Mouse (Mus musculus) myocyte (in vitro differentiated cells): ENCODE results near the gene Slc5a8. TPM values are rescaled to one million over a fixed set of nuclear protein-coding genes. Genes with fewer than 3 reads are reported as not detected.

Experiments
- H3K27me3 ChIP-seq: one replicate; pipeline ENCODE4 v1.6.1; 2011; ENCODE audit not compliant: control insufficient read depth, insufficient read depth, insufficient read length
- H3K36me3 ChIP-seq: one replicate; pipeline ENCODE4 v1.6.1; 2011; ENCODE audit not compliant: control insufficient read depth, insufficient read depth
- H3K4me2 ChIP-seq: one replicate; pipeline ENCODE4 v1.6.1; 2011; ENCODE audit warnings: low read depth, control low read depth
- H3K4me3 ChIP-seq: one replicate; pipeline ENCODE4 v1.5.1; 2011; ENCODE audit warnings: mild to moderate bottlenecking, control low read depth, moderate library complexity
- H3K79me2 ChIP-seq: one replicate; pipeline ENCODE4 v1.6.1; 2011; ENCODE audit not compliant: control insufficient read depth, insufficient read depth
- H3ac ChIP-seq: one replicate; pipeline ENCODE4 v1.6.1; 2011; ENCODE audit not compliant: control insufficient read depth, insufficient read length
- CEBPB ChIP-seq: IDR thresholded peaks from 2 replicates; pipeline ENCODE4 v1.6.1; 2011; ENCODE audit warnings: mild to moderate bottlenecking, moderate library complexity; ENCODE audit not compliant: poor library complexity, insufficient read depth, severe bottlenecking
- E2F4 ChIP-seq: IDR thresholded peaks from one replicate; pipeline ENCODE4 v1.6.1; 2011; ENCODE audit warnings: mild to moderate bottlenecking, control low read depth, moderate library complexity; ENCODE audit not compliant: insufficient read depth
- MAX ChIP-seq: IDR thresholded peaks from one replicate; pipeline ENCODE4 v1.6.1; 2011; ENCODE audit warnings: low read depth, mild to moderate bottlenecking, control low read depth
- MYOD1 ChIP-seq, 3 experiments: IDR thresholded peaks; one replicate each; pipeline ENCODE4 v1.6.1; 2011; ENCODE audit warnings: control low read depth in 2 of 3, low read depth in 2 of 3, mild to moderate bottlenecking in 2 of 3, moderate library complexity in 1 of 3; ENCODE audit not compliant: insufficient read length in 2 of 3, control insufficient read depth in 1 of 3
- MYOG ChIP-seq, 3 experiments: IDR thresholded peaks; one replicate each; pipeline ENCODE4 v1.6.1; 2011; ENCODE audit warnings: control low read depth in 2 of 3, low read depth in 2 of 3, mild to moderate bottlenecking in 2 of 3; ENCODE audit not compliant: insufficient read length in 2 of 3, control insufficient read depth in 1 of 3, insufficient read depth in 1 of 3
- POLR2A ChIP-seq: IDR thresholded peaks from one replicate; pipeline ENCODE4 v1.6.1; 2011; ENCODE audit warnings: low read depth, mild to moderate bottlenecking, control low read depth, moderate library complexity; ENCODE audit not compliant: insufficient read length
- POLR2AphosphoS2 ChIP-seq: IDR thresholded peaks from one replicate; pipeline ENCODE4 v1.6.1; 2011; ENCODE audit warnings: low read depth, control low read depth; ENCODE audit not compliant: insufficient read length
- REST ChIP-seq: IDR thresholded peaks from one replicate; pipeline ENCODE4 v1.6.1; 2011; ENCODE audit warnings: mild to moderate bottlenecking, control low read depth, moderate library complexity; ENCODE audit not compliant: insufficient read depth, insufficient read length
- SRF ChIP-seq: IDR thresholded peaks from one replicate; pipeline ENCODE4 v1.6.1; 2011; ENCODE audit warnings: low read depth; ENCODE audit not compliant: control insufficient read depth, insufficient read length
- TCF12 ChIP-seq: IDR thresholded peaks from one replicate; pipeline ENCODE4 v1.6.1; 2011; ENCODE audit warnings: mild to moderate bottlenecking, control low read depth; ENCODE audit not compliant: poor library complexity, insufficient read depth, severe bottlenecking
- TCF3 ChIP-seq: IDR thresholded peaks from one replicate; pipeline ENCODE4 v1.6.1; 2011; ENCODE audit warnings: low read depth, control low read depth; ENCODE audit not compliant: insufficient read length
- USF1 ChIP-seq: IDR thresholded peaks from one replicate; pipeline ENCODE4 v1.6.1; 2011; ENCODE audit warnings: low read depth, mild to moderate bottlenecking, control low read depth, moderate library complexity
- polyA plus RNA-seq: library from polyadenylated mRNA; unstranded; fragments of >200 nt; fragmentation: generic; extraction: Trizol; gene quantifications from one replicate; pipeline ENCODE4 v1.2.1, GENCODE M21; 2012; ENCODE audit warnings: missing spikeins

Slc5a8 gene
- polyA plus RNA-seq, 1 experiment: not detected

DNA sequence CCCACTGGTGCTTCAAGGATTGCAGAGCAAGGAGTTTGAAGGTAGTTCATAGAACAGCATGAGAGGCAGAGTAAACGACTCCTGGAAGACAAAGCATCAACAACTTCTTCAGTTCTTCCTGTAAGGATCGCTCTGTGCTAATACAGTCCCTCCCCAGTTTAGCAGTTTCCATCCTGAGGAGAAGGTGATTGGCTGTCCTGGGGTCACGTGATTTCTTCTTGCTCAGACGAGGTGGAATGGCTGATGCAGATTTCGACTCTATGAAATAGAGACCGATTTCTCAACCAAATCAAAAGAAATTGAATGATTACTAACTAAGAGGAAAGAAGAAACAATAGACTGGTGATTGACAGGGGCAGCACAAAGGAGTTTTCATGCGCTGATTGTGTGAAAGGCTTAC lies 5.6 kb downstream of the Slc5a8 start:
- Histone ChIP-seq H3ac (no peak overlapping the region), H3K4me2 (no peak overlapping the region), H3K27me3 (peaks cover under 1% of the 10 kb centered on the region), H3K36me3 (no peaks in the 10 kb centered on the region), H3K79me2 (no peaks in the 10 kb centered on the region), H3K4me3 (no peak overlapping the region)
- TF ChIP-seq REST: no peak
- TF ChIP-seq USF1: no peak
- no peak for TF ChIP-seq MYOD1 (IDR thresholded peaks at IDR 0.05; ENCODE audit: control insufficient read depth in 1 of 3, insufficient read length in 2 of 3, low read depth in 2 of 3)
- TF ChIP-seq SRF: no peak
- TF ChIP-seq POLR2AphosphoS2: no peak
- no peak for TF ChIP-seq CEBPB
- no peak for TF ChIP-seq POLR2A

DNA sequence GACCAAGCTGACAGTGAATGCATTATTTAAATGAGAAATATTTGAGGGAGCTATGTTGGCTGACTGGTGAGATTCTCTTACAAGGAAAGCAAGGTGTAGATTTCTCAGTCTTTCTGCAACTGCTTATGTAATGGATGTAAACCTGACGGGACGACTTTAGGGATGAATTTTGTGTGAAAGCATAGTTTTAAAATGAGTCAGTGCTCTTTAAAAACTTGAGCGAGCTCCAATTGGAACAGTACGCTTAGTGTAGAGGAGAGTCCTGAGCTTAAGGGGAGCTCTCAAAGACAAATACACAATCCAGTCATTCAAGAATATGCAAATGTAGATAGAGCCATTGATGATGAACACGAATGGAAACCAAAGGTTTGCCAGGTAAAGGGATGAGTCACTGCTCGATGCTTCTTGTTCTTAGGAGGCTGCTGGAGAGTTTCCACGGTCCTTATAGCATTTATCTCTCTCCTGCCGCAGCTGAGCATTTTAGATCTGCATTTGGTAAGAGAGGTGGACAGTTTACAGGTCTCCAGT lies 6.8 kb downstream of the Slc5a8 start:
- Histone ChIP-seq H3K79me2 (no peaks in the 10 kb centered on the region), H3K27me3 (no peaks in the 10 kb centered on the region), H3K4me2 (no peak overlapping the region), H3ac (no peak overlapping the region), H3K4me3 (no peak overlapping the region), H3K36me3 (no peaks in the 10 kb centered on the region)
- TF ChIP-seq E2F4: no peak
- no peak for TF ChIP-seq USF1
- no peak for TF ChIP-seq POLR2AphosphoS2
- TF ChIP-seq MYOD1 (IDR thresholded peaks at IDR 0.05; ENCODE audit: control insufficient read depth in 1 of 3, insufficient read length in 2 of 3, low read depth in 2 of 3): no peak
- no peak for TF ChIP-seq REST
- TF ChIP-seq CEBPB: no peak
- TF ChIP-seq TCF3: no peak
- TF ChIP-seq TCF12: no peak
- no peak for TF ChIP-seq SRF
- TF ChIP-seq POLR2A: no peak
- TF ChIP-seq MAX: no peak
- no peak for TF ChIP-seq MYOG (IDR thresholded peaks at IDR 0.05; ENCODE audit: control insufficient read depth in 1 of 3, insufficient read depth in 1 of 3, insufficient read length in 2 of 3, low read depth in 2 of 3)

DNA sequence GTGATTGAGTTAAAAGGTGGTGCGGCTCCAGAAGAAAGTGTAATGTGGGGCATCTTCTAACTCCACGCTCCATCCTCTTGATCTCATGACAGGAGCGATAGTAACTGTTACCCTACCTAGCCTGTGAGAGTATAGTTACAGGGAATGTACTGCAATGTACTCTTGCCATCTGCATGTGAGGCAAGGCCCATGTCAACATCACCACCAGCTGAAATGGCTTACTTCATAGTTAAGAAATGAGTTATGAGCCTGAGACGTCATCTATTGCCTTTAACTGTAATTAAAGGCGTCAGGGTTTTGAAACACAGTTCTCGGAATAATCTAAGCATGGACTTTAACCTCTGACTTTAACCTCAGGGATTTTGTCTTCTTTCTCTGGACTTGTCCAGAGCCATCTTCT lies 11.2 kb downstream of the Slc5a8 start:
- TF ChIP-seq E2F4 (no peak), SRF (no peak), POLR2AphosphoS2 (no peak), MAX (no peak), TCF12 (no peak), MYOG (IDR thresholded peaks at IDR 0.05; ENCODE audit: control insufficient read depth in 1 of 3, insufficient read depth in 1 of 3, insufficient read length in 2 of 3, low read depth in 2 of 3) (no peak)
- Histone ChIP-seq H3K36me3 (no peaks in the 10 kb centered on the region), H3ac (no peak overlapping the region), H3K27me3 (no peaks in the 10 kb centered on the region), H3K4me2 (no peak overlapping the region), H3K79me2 (no peaks in the 10 kb centered on the region), H3K4me3 (no peak overlapping the region)

DNA sequence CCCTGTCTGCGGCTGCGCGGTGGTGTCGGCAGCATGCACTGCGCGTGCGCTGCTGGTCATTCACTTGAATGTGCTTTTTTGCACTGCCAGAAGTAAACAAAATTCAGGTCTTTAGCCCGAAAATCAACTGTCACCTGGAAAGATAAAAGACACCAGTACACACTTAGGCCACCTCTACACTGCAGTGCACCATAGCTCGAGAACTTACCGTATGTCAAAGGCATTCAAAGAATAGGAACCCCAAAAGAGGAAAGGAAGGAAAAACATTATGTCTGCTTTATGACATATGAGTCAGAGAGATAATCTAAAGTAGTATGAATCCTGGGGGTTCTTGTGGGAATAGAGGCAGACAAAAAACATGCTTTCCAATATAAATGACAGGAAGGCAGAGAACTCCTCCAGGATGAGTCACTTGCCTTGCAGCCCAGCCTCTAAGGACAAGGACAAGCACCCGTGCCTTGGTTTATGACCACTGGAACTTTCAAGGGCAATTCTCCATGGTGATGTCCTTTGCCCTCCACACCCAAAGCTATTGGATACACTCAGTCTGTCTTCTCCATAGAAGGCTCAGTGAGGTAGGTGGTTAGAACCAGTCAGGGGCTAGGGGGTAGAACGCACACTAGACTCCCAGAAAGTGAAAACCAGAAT lies 64.0 kb downstream of the Slc5a8 start:
- Histone ChIP-seq H3K4me3 (no peak overlapping the region), H3K79me2 (no peaks in the 10 kb centered on the region), H3K27me3 (no peaks in the 10 kb centered on the region), H3K36me3 (no peaks in the 10 kb centered on the region), H3ac (no peak overlapping the region), H3K4me2 (no peak overlapping the region)
- no peak for TF ChIP-seq USF1
- no peak for TF ChIP-seq MYOD1 (IDR thresholded peaks at IDR 0.05; ENCODE audit: control insufficient read depth in 1 of 3, insufficient read length in 2 of 3, low read depth in 2 of 3)
- no peak for TF ChIP-seq E2F4
- TF ChIP-seq MYOG (IDR thresholded peaks at IDR 0.05; ENCODE audit: control insufficient read depth in 1 of 3, insufficient read depth in 1 of 3, insufficient read length in 2 of 3, low read depth in 2 of 3): no peak
- no peak for TF ChIP-seq CEBPB
- no peak for TF ChIP-seq MAX
- no peak for TF ChIP-seq POLR2A
- no peak for TF ChIP-seq TCF12
- no peak for TF ChIP-seq POLR2AphosphoS2
- no peak for TF ChIP-seq REST
- TF ChIP-seq TCF3: no peak
- TF ChIP-seq SRF: no peak

DNA sequence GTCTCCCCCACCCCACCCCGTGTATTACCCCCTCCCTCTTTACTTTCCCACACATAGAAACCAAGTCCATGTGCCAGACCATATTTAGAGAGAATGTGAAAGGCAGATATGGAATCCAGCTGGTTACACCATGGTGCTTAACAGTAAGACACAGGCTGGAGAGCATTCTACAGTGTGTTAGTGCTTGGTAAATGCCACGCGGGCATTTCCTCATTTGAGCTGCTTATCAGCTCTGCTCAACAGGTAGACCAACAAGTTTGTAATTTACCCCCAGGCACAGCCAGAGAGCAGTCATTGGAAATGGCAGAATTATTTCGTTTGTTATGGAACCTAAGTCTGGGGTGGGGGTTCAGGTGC lies 64.5 kb downstream of the Slc5a8 start:
- Histone ChIP-seq H3K4me2 (no peak overlapping the region), H3K36me3 (no peaks in the 10 kb centered on the region), H3K27me3 (no peaks in the 10 kb centered on the region), H3ac (no peak overlapping the region), H3K79me2 (no peaks in the 10 kb centered on the region), H3K4me3 (no peak overlapping the region)
- TF ChIP-seq SRF (no peak), E2F4 (no peak), USF1 (no peak), TCF12 (no peak), CEBPB (no peak)
